Mouse (Mus musculus) erythroblast, embryonic 14.5 days (primary cell): ENCODE results near the gene Plcb2.

Source experiments
- GATA1 ChIP-seq: IDR thresholded peaks from 2 replicates; pipeline ENCODE4 v1.6.1; 2012; ENCODE audit warnings: low read length, inconsistent platforms, mixed read lengths
- TAL1 ChIP-seq: IDR thresholded peaks from 3 replicates; pipeline ENCODE4 v1.6.1; 2012; ENCODE audit warnings: low read length, inconsistent platforms, mixed read lengths

DNA sequence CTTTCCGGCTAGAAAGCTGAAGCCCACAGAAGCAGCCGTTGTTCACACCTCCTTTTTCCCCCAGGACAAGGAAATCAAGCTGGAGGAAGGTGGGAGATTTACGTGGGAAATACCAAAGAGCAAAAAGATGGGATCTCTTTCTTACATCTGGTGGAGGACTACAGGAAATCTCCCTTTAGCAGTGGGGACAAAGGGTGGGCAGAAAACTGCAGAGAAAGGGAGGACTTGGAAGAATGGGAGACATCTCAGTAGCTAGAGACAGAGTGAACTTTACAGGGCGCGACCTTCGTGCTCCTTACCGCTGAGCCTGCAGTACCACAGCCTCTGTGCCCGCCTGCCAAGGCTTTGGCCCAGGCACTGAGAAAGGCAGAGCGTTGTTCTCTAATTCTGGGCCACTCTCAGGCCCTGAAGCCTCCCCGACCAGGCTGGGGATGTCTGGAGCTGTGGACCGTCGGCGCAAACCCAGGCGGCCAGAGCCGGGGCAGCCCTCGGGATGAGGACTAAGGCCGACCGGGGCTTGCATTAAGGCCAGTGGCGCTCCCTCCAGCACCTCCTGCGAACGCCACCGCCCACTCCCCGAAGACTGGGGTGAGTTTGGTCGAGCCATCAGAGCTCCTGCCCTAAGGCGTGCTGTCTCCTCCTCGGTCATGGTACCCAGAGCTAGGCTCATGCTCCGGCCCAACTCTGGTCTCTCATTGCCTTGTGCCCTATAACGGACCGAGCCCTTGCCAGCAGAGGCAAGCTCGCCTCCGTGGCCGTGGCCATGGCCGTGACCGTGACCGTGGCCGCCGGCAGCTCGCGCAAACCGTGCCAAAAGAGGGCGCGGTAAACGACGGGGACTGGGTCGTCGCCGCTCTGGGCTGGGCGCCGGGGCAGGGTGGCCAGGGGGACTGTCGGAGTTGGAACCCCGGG, 26.0 kb downstream of the Plcb2 start:
- TF ChIP-seq GATA1 (no peak), TAL1 (no peak)
